Mouse (Mus musculus): ENCODE measurements around the gene Rnaseh2a. TPM values are rescaled to one million over a fixed set of nuclear protein-coding genes. Genes with fewer than 3 reads are reported as not detected.
A peak's percentile ranks its signal among the peaks of the same experiment; 100 is the strongest.

Gene Rnaseh2a
- polyA plus RNA-seq, 1 experiment = not detected

GRCm38 (mm10) chr8:84986379-84986945, 16.9 kb upstream of the Rnaseh2a start:
- Histone ChIP-seq H3K4me3 (ENCODE audit: insufficient read depth, low read depth, low read length) (peak overlapping the region; percentile 77), H3K27ac (ENCODE audit: insufficient read depth, low read depth, low read length) (peak overlapping the region; percentile 100), H3K4me1 (ENCODE audit: control insufficient read depth, insufficient read depth, low read length) (peaks cover 25% of the 10 kb centered on the region)
- TF ChIP-seq POLR2A (IDR thresholded peaks at IDR 0.05; ENCODE audit: insufficient read depth, low read depth, low read length) = no peak
- TF ChIP-seq CTCF (IDR thresholded peaks at IDR 0.05; ENCODE audit: insufficient read depth, low read depth, low read length) = no peak
- WGBS = 15% methylated on average over 8 of the region's 8 CpGs

- TF ChIP-seq POLR2A (IDR thresholded peaks at IDR 0.05; ENCODE audit: insufficient read depth, low read depth, low read length) (peak; percentile 85), CTCF (IDR thresholded peaks at IDR 0.05; ENCODE audit: insufficient read depth, low read depth, low read length) (no peak)
- H3K4me1 ChIP-seq (ENCODE audit: control insufficient read depth, insufficient read depth, low read length) = peaks cover 26% of the 10 kb centered on the region
- H3K4me3 ChIP-seq (ENCODE audit: insufficient read depth, low read depth, low read length) = peak overlapping the region; percentile 77
- H3K27ac ChIP-seq (ENCODE audit: insufficient read depth, low read depth, low read length) = peak overlapping the region; percentile 100
- under 1% methylated on average over 52 of the region's 53 CpGs for WGBS
These were observed 16.3 kb upstream of the Rnaseh2a start for GRCm38 (mm10) chr8:84985684-84986378.

GRCm38 (mm10) chr8:84985049-84985683, 15.6 kb upstream of the Rnaseh2a start:
- TF ChIP-seq POLR2A (IDR thresholded peaks at IDR 0.05; ENCODE audit: insufficient read depth, low read depth, low read length) (no peak), CTCF (IDR thresholded peaks at IDR 0.05; ENCODE audit: insufficient read depth, low read depth, low read length) (no peak)
- Histone ChIP-seq H3K4me3 (ENCODE audit: insufficient read depth, low read depth, low read length) (peak overlapping the region; percentile 77), H3K4me1 (ENCODE audit: control insufficient read depth, insufficient read depth, low read length) (peaks cover 26% of the 10 kb centered on the region), H3K27ac (ENCODE audit: insufficient read depth, low read depth, low read length) (peak overlapping the region; percentile 100)
- 2% methylated on average over 23 of the region's 23 CpGs for WGBS

GRCm38 (mm10) chr8:84984294-84985048, 14.9 kb upstream of the Rnaseh2a start:
- TF ChIP-seq POLR2A (IDR thresholded peaks at IDR 0.05; ENCODE audit: insufficient read depth, low read depth, low read length) (no peak), CTCF (IDR thresholded peaks at IDR 0.05; ENCODE audit: insufficient read depth, low read depth, low read length) (no peak)
- Histone ChIP-seq H3K27ac (ENCODE audit: insufficient read depth, low read depth, low read length) (no peak overlapping the region), H3K4me1 (ENCODE audit: control insufficient read depth, insufficient read depth, low read length) (peaks cover 32% of the 10 kb centered on the region), H3K4me3 (ENCODE audit: insufficient read depth, low read depth, low read length) (0 out of 2 replicates have a peak overlapping the region, but pooled peaks have one; percentile 77)
- 19% methylated on average over 15 of the region's 16 CpGs for WGBS

- no peak for TF ChIP-seq CTCF (IDR thresholded peaks at IDR 0.05; ENCODE audit: insufficient read depth, low read depth, low read length)
- no peak for TF ChIP-seq POLR2A (IDR thresholded peaks at IDR 0.05; ENCODE audit: insufficient read depth, low read depth, low read length)
- Histone ChIP-seq H3K4me1 (ENCODE audit: control insufficient read depth, insufficient read depth, low read length) (peaks cover 32% of the 10 kb centered on the region), H3K4me3 (ENCODE audit: insufficient read depth, low read depth, low read length) (no peak overlapping the region), H3K27ac (ENCODE audit: insufficient read depth, low read depth, low read length) (no peak overlapping the region)
- 69% methylated on average over 3 of the region's 3 CpGs for WGBS
These were observed 13.0 kb upstream of the Rnaseh2a start for GRCm38 (mm10) chr8:84982499-84983011.

- Histone ChIP-seq H3K4me1 (ENCODE audit: control insufficient read depth, insufficient read depth, low read length) (peaks cover 32% of the 10 kb centered on the region), H3K27ac (ENCODE audit: insufficient read depth, low read depth, low read length) (no peak overlapping the region), H3K4me3 (ENCODE audit: insufficient read depth, low read depth, low read length) (no peak overlapping the region)
- no peak for TF ChIP-seq POLR2A (IDR thresholded peaks at IDR 0.05; ENCODE audit: insufficient read depth, low read depth, low read length)
- TF ChIP-seq CTCF (IDR thresholded peaks at IDR 0.05; ENCODE audit: insufficient read depth, low read depth, low read length) = no peak
- WGBS = 80% methylated on average over 15 of the region's 15 CpGs
These were observed 12.3 kb upstream of the Rnaseh2a start for GRCm38 (mm10) chr8:84981644-84982498.

GRCm38 (mm10) chr8:84980622-84981358, 11.2 kb upstream of the Rnaseh2a start:
- Histone ChIP-seq H3K4me1 (ENCODE audit: control insufficient read depth, insufficient read depth, low read length) (peaks cover 37% of the 10 kb centered on the region), H3K27ac (ENCODE audit: insufficient read depth, low read depth, low read length) (peak overlapping the region; percentile 4; the same call in 1 of the 2 replicates), H3K4me3 (ENCODE audit: insufficient read depth, low read depth, low read length) (no peak overlapping the region)
- WGBS = 38% methylated on average over 11 of the region's 11 CpGs
- TF ChIP-seq POLR2A (IDR thresholded peaks at IDR 0.05; ENCODE audit: insufficient read depth, low read depth, low read length) = no peak
